Mouse (Mus musculus): ENCODE data around the gene Arhgap35.

Arhgap35 gene

GRCm38 (mm10) chr7:16461705-16462104 lies 153.1 kb downstream of the Arhgap35 start:
- DNase-seq, result no peak

DNA sequence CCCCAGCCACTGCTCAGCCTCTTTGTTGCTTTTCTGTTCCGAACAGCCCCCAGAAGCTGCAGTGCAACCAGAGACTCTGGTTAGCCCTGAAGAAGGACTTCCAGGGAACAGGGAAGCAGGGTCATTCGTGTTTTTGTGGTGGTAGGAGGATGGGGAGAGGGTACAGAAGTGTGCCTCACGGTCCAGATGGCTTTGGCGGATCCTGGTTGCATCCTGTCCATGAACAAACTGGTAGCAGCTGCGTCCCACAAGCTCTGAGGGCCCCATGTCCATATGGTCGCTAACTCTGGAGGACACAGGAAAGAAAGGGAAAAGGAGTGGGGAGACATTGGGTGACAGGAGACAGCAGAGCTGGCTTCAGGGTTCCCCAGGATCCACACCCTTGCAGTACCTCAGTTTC lies 153.6 kb downstream of the Arhgap35 start:
- no peak for DNase-seq

GRCm38 (mm10) chr7:16460566-16460965 lies 154.2 kb downstream of the Arhgap35 start:
- no peak for DNase-seq

- DNase-seq, result no peak
Observed at GRCm38 (mm10) chr7:16456289-16456688, 158.5 kb downstream of the Arhgap35 start.

- no peak for DNase-seq
Observed at GRCm38 (mm10) chr7:16455016-16455415, 159.8 kb downstream of the Arhgap35 start.

DNA sequence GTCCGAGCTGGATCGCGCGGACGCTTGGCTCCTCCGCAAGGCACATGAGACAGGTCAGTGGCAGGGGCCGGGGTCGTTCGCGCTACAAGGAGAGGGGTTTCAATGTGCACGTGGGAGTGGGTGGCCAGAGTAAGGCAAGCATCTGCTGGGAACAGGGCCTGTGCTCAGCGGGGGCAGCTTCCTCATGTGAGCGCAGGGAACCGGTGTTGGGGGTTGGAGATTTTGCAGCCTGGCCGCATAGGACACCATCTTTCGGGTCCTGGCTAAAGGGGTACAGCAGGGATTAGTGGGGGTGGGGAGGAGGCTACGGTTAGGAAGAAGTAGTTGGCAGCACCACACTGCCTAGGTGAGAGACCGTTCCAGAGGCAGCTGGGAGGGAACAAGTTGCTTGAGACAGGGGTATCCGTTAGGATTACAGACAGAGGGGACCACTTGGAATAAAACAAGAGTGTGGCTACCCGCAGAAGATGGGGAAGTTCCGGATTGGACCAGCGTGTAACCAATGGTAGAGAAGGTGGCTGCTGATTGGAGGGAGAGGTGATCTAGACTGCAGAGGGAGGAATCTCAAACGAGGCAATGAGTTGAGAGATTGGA lies 161.6 kb downstream of the Arhgap35 start:
- peak; percentile 72 for DNase-seq

DNA sequence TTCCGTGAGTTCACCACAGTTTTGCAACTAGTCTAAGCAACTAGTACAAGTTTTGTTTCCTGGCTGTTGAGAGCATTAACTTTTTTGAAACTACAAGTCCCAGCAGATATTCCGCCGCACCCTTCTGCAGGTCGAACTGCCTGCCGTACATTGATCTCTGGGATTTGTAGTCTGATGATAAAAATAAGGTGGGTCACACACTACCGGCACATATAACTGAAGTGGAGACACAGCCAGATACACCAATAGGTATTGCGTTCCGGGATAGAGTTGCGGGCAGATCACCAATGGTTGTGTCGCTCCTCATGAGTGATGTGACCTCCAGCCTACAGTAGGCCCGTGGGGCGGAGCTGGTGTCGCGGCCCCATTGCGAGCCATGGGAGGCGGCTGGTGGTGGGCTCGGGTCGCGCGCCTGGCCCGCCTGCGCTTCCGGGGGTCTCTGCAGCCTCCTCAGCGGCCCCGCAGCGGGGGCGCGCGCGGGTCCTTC lies 162.2 kb downstream of the Arhgap35 start, which contains the start of gene Tmem160:
Tmem160 (plus strand) TSS at position 193 of the 487 bp plus-strand sequence.
- DNase-seq, result peak; percentile 96

DNA sequence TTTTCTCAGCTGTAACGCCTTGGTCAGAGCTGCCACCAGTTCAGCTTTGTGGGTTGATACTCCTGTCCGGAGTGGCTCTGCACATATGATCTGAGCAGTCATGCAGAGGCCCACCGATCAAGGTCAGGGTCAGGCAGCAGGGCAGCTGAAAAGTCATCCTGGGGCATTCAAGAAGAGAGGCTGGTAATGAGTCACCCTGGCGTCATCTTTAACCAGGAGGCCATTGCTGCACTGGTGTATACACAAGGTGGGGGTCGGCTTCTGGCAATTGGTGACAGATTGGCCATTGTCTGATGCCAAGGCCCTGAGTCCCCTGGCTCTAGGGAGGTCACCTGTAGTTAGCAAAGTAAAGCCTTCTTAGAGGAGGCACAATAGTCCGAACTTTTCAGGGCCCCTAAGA lies 163.1 kb downstream of the Arhgap35 start:
- DNase-seq, result no peak

Measured in cerebellum, adult 9-10 months (tissue).